Mouse (Mus musculus) heart, adult 2 months (tissue): ENCODE data around the gene Chst10. TPM values are rescaled to one million over a fixed set of nuclear protein-coding genes. Genes with fewer than 3 reads are reported as not detected.

Experiments
- DNase-seq, 2 experiments: peaks; one replicate each; pipeline ENCODE4 v3.0.0; 2021
- H3K27ac ChIP-seq: fragments of 200-600 bp; 2 replicates; pipeline ENCODE4 v1.8.1; 2022
- H3K27me3 ChIP-seq: fragments of 200-500 bp; 2 replicates; pipeline ENCODE4 v1.6.1; 2012; ENCODE audit warnings: mild to moderate bottlenecking, low read length, inconsistent platforms, mixed read lengths; ENCODE audit not compliant: control insufficient read depth, insufficient read depth
- H3K36me3 ChIP-seq: fragments of 200-500 bp; 2 replicates; pipeline ENCODE4 v1.6.1; 2012; ENCODE audit warnings: low read length, inconsistent platforms; ENCODE audit not compliant: control insufficient read depth, insufficient read depth
- H3K4me1 ChIP-seq: fragments of 200-500 bp; 2 replicates; pipeline ENCODE4 v1.6.1; 2011; ENCODE audit warnings: low read length; ENCODE audit not compliant: control insufficient read depth, insufficient read depth
- H3K4me3 ChIP-seq: fragments of 200-600 bp; 2 replicates; pipeline ENCODE4 v1.8.1; 2022
- H3K79me2 ChIP-seq: fragments of 200-500 bp; replicated peaks from 2 replicates; pipeline ENCODE4 v1.6.1; 2012; ENCODE audit warnings: mild to moderate bottlenecking, inconsistent platforms, low read length, moderate library complexity, mixed read lengths; ENCODE audit not compliant: control insufficient read depth, insufficient read depth
- H3K9ac ChIP-seq: fragments of 200-500 bp; 2 replicates; pipeline ENCODE4 v1.6.1; 2012; ENCODE audit warnings: low read depth, mild to moderate bottlenecking, control low read depth, inconsistent platforms, low read length, mixed read lengths
- CTCF ChIP-seq: fragments of 200-600 bp; IDR thresholded peaks from 2 replicates; pipeline ENCODE4 v1.8.1; 2022; ENCODE audit warnings: antibody characterized with exemption, mild to moderate bottlenecking, moderate library complexity
- EP300 ChIP-seq: fragments of 200-500 bp; IDR thresholded peaks from 2 replicates; pipeline ENCODE4 v1.6.1; 2011; ENCODE audit warnings: low read depth, low read length, control low read depth; ENCODE audit not compliant: insufficient read depth
- POLR2A ChIP-seq: fragments of 200-500 bp; IDR thresholded peaks from 2 replicates; pipeline ENCODE4 v1.6.1; 2011; ENCODE audit warnings: mild to moderate bottlenecking, low read depth, low read length, control low read depth; ENCODE audit not compliant: insufficient read depth
- WGBS: fragments of 180-500 bp; shearing (Covaris S2); methylation state at CpG from one replicate; pipeline ENCODE4 v1.1.7; 2018; 5-methylcytosine and 5-hydroxymethylcytosine counted together
- intact Hi-C: fragments of 180-260 bp; cut with DNase I; formaldehyde crosslinking; loops from one replicate; pipeline ENCODE4 v1.15.1; 2025
- polyA plus RNA-seq: library from polyadenylated mRNA; depleted of rRNA; stranded (reverse); fragments of >200 nt; gene quantifications from 2 replicates; pipeline ENCODE4 v1.2.3, GENCODE M21; 2012
- total RNA-seq, 2 experiments: library from RNA; stranded (reverse); gene quantifications; 2 replicates each; pipeline ENCODE4 v1.2.3; 2021

The Chst10 gene
- total and polyA plus RNA-seq, 3 experiments, result 0.16 to 0.34 (median 0.27) TPM

- H3K9ac ChIP-seq, result no peak overlapping the region
- no peak overlapping the region for H3K4me3 ChIP-seq
- no peaks in the 10 kb centered on the region for H3K27me3 ChIP-seq
- H3K27ac ChIP-seq, result no peak overlapping the region
- H3K4me1 ChIP-seq, result no peaks in the 10 kb centered on the region
- TF ChIP-seq POLR2A (no peak), CTCF (peak; percentile 48)
- no peaks in the 10 kb centered on the region for H3K36me3 ChIP-seq
- DNase-seq, result no peak
- WGBS, result 17% methylated on average over 4 of the region's 4 CpGs
- intact Hi-C loops, result no loop called here
- no peaks in the 10 kb centered on the region for H3K79me2 ChIP-seq
These were observed 35.7 kb downstream of the Chst10 start for GRCm38 (mm10) chr1:38862213-38862612.

GRCm38 (mm10) chr1:38860867-38861524 is 37.0 kb downstream of the Chst10 start:
- DNase-seq, result no peak
- H3K9ac ChIP-seq, result no peak overlapping the region
- WGBS, result 80% methylated on average over 9 of the region's 9 CpGs
- H3K79me2 ChIP-seq, result no peaks in the 10 kb centered on the region
- no peaks in the 10 kb centered on the region for H3K27me3 ChIP-seq
- H3K4me1 ChIP-seq, result no peaks in the 10 kb centered on the region
- H3K36me3 ChIP-seq, result no peaks in the 10 kb centered on the region
- intact Hi-C loops, result no loop called here
- no peak overlapping the region for H3K27ac ChIP-seq
- TF ChIP-seq EP300 (no peak), CTCF (no peak), POLR2A (no peak)
- no peak overlapping the region for H3K4me3 ChIP-seq

GRCm38 (mm10) chr1:38860207-38860606 is 37.8 kb downstream of the Chst10 start:
- Histone ChIP-seq H3K4me1 (no peaks in the 10 kb centered on the region), H3K27ac (no peak overlapping the region), H3K36me3 (no peaks in the 10 kb centered on the region), H3K4me3 (no peak overlapping the region), H3K27me3 (no peaks in the 10 kb centered on the region), H3K9ac (no peak overlapping the region), H3K79me2 (no peaks in the 10 kb centered on the region)
- 68% methylated on average over 5 of the region's 5 CpGs for WGBS
- TF ChIP-seq EP300 (no peak), POLR2A (no peak), CTCF (no peak)
- intact Hi-C loops, result no loop called here
- DNase-seq, result no peak

- Histone ChIP-seq H3K4me1 (no peaks in the 10 kb centered on the region), H3K36me3 (no peaks in the 10 kb centered on the region), H3K27me3 (no peaks in the 10 kb centered on the region), H3K79me2 (no peaks in the 10 kb centered on the region), H3K9ac (no peak overlapping the region), H3K4me3 (no peak overlapping the region), H3K27ac (no peak overlapping the region)
- peak in 1 of 2 experiments; percentile 37 for DNase-seq
- no peak for TF ChIP-seq POLR2A
- no peak for TF ChIP-seq EP300
- peak; percentile 77 for TF ChIP-seq CTCF
- 6% methylated on average over 3 of the region's 3 CpGs for WGBS
- intact Hi-C loops, result no loop called here
These were observed 41.8 kb downstream of the Chst10 start for GRCm38 (mm10) chr1:38856196-38856595.

GRCm38 (mm10) chr1:38852250-38852649 is 45.7 kb downstream of the Chst10 start:
- Histone ChIP-seq H3K36me3 (no peaks in the 10 kb centered on the region), H3K4me3 (no peak overlapping the region), H3K27ac (no peak overlapping the region), H3K4me1 (no peaks in the 10 kb centered on the region), H3K79me2 (no peaks in the 10 kb centered on the region), H3K9ac (no peak overlapping the region), H3K27me3 (no peaks in the 10 kb centered on the region)
- no peak for DNase-seq
- intact Hi-C loops, result no loop called here
- TF ChIP-seq EP300 (no peak), CTCF (no peak), POLR2A (no peak)
- WGBS, result 58% methylated on average over 2 of the region's 2 CpGs

- no peaks in the 10 kb centered on the region for H3K27me3 ChIP-seq
- intact Hi-C loops, result no loop called here
- H3K4me3 ChIP-seq, result no peak overlapping the region
- 52% methylated on average over 2 of the region's 2 CpGs for WGBS
- no peak for TF ChIP-seq EP300
- TF ChIP-seq POLR2A, result no peak
- no peak for TF ChIP-seq CTCF
- no peaks in the 10 kb centered on the region for H3K79me2 ChIP-seq
- no peaks in the 10 kb centered on the region for H3K4me1 ChIP-seq
- no peaks in the 10 kb centered on the region for H3K36me3 ChIP-seq
- no peak overlapping the region for H3K9ac ChIP-seq
- H3K27ac ChIP-seq, result no peak overlapping the region
- DNase-seq, result no peak
These were observed 47.3 kb downstream of the Chst10 start for GRCm38 (mm10) chr1:38850650-38851049.
